Mouse (Mus musculus) liver, embryonic 11.5 days (tissue): Measurements from ENCODE around the gene Gm42906. TPM values are rescaled to one million over a fixed set of nuclear protein-coding genes. Genes with fewer than 3 reads are reported as not detected.

ENCODE experiments used
- ATAC-seq: fragments of 200-750 bp; cut with Nextera tagmentation; replicated peaks from 2 replicates; pipeline ENCODE4 v1.8.0; 2017; ENCODE audit warnings: moderate number of reproducible peaks, mild to moderate bottlenecking, moderate TSS enrichment, moderate library complexity; ENCODE audit not compliant: low FRiP score
- DNase-seq: peaks from one replicate; pipeline ENCODE4 v3.0.0-alpha.2; 2017; ENCODE audit warnings: low spot score
- H3K27ac ChIP-seq: fragments of 300-500 bp; sonication (generic); 2 replicates; pipeline ENCODE4 v1.5.1; 2014; ENCODE audit warnings: mild to moderate bottlenecking, low read depth, low read length, control low read depth
- H3K27me3 ChIP-seq: fragments of 300-500 bp; sonication (generic); replicated peaks from 2 replicates; pipeline ENCODE4 v1.6.1; 2014; ENCODE audit warnings: low read length, mixed read lengths; ENCODE audit not compliant: control insufficient read depth, insufficient read depth
- H3K36me3 ChIP-seq: fragments of 300-500 bp; sonication (generic); 2 replicates; pipeline ENCODE4 v1.6.1; 2014; ENCODE audit warnings: mild to moderate bottlenecking, low read length, moderate library complexity, mixed read lengths; ENCODE audit not compliant: control insufficient read depth, insufficient read depth
- H3K4me1 ChIP-seq: fragments of 300-500 bp; sonication (generic); replicated peaks from 2 replicates; pipeline ENCODE4 v1.6.1; 2014; ENCODE audit warnings: low read length, mixed read lengths; ENCODE audit not compliant: control insufficient read depth, insufficient read depth
- H3K4me2 ChIP-seq: fragments of 300-500 bp; sonication (generic); 2 replicates; pipeline ENCODE4 v1.6.1; 2014; ENCODE audit warnings: mild to moderate bottlenecking, control low read depth, moderate library complexity
- H3K4me3 ChIP-seq: fragments of 300-500 bp; sonication (generic); 2 replicates; pipeline ENCODE4 v1.5.1; 2014; ENCODE audit warnings: low read depth, low read length, control low read depth
- H3K9ac ChIP-seq: fragments of 300-500 bp; sonication (generic); 2 replicates; pipeline ENCODE4 v1.6.1; 2014; ENCODE audit warnings: low read depth, low read length, control low read depth
- H3K9me3 ChIP-seq: fragments of 300-500 bp; sonication (generic); 2 replicates; pipeline ENCODE4 v1.6.1; 2016; ENCODE audit warnings: low read length, inconsistent platforms, mixed read lengths; ENCODE audit not compliant: control insufficient read depth
- WGBS: fragments of 180-500 bp; shearing (Covaris S2); extraction: QIAGEN DNeasy Blood & Tissue Kit; methylation state at CpG from one replicate; pipeline ENCODE4 v1.1.7; 2014; 5-methylcytosine and 5-hydroxymethylcytosine counted together
- polyA plus RNA-seq: library from polyadenylated mRNA; unstranded; fragments of >200 nt; fragmentation: Nextera tagmentation; extraction: Ambion mirVana; gene quantifications from 2 replicates; pipeline ENCODE4 v1.2.1, GENCODE M21; 2014

Gene Gm42906
- polyA plus RNA-seq, 1 experiment from 2014 or later, result not detected

GRCm38 (mm10) chr5:151376931-151377330 is 51.0 kb downstream of the Gm42906 start:
- no peaks in the 10 kb centered on the region for H3K36me3 ChIP-seq
- DNase-seq (no peak), ATAC-seq (no peak)
- H3K27ac ChIP-seq, result no peak overlapping the region
- no peaks in the 10 kb centered on the region for H3K9me3 ChIP-seq
- H3K27me3 ChIP-seq, result no peaks in the 10 kb centered on the region
- H3K4me3 ChIP-seq, result no peak overlapping the region
- no peak overlapping the region for H3K9ac ChIP-seq
- WGBS, result 75% methylated on average over 4 of the region's 4 CpGs
- no peaks in the 10 kb centered on the region for H3K4me1 ChIP-seq
- H3K4me2 ChIP-seq, result no peak overlapping the region

GRCm38 (mm10) chr5:151374825-151375224 is 53.1 kb downstream of the Gm42906 start:
- no peak for ATAC-seq
- no peaks in the 10 kb centered on the region for H3K4me1 ChIP-seq
- WGBS, result 66% methylated on average over 2 of the region's 2 CpGs

GRCm38 (mm10) chr5:151371130-151371529 is 56.8 kb downstream of the Gm42906 start:
- H3K27me3 ChIP-seq, result no peaks in the 10 kb centered on the region
- peaks cover 5% of the 10 kb centered on the region for H3K4me1 ChIP-seq
- H3K36me3 ChIP-seq, result no peaks in the 10 kb centered on the region
- H3K9ac ChIP-seq, result no peak overlapping the region
- H3K4me2 ChIP-seq, result no peak overlapping the region
- H3K27ac ChIP-seq, result no peak overlapping the region
- no peak overlapping the region for H3K4me3 ChIP-seq
- H3K9me3 ChIP-seq, result no peaks in the 10 kb centered on the region
- ATAC-seq (no peak), DNase-seq (no peak)
- WGBS, result 86% methylated on average over 2 of the region's 2 CpGs

More at GRCm38 (mm10) chr5:151374825-151375224, 53.1 kb downstream of the Gm42906 start:
- DNase-seq, result no peak
- Histone ChIP-seq H3K4me2 (no peak overlapping the region), H3K27me3 (no peaks in the 10 kb centered on the region), H3K27ac (no peak overlapping the region), H3K36me3 (no peaks in the 10 kb centered on the region), H3K9me3 (no peaks in the 10 kb centered on the region), H3K9ac (no peak overlapping the region), H3K4me3 (no peak overlapping the region)

GRCm38 (mm10) chr5:151369306-151369721 is 58.6 kb downstream of the Gm42906 start:
- H3K4me1 ChIP-seq, result peaks cover 5% of the 10 kb centered on the region
- H3K27me3 ChIP-seq, result no peaks in the 10 kb centered on the region
- H3K9me3 ChIP-seq, result no peaks in the 10 kb centered on the region
- 36% methylated on average over 5 of the region's 5 CpGs for WGBS
- peak overlapping the region; percentile 96 for H3K9ac ChIP-seq
- no peak for ATAC-seq
- peak overlapping the region; percentile 99 for H3K27ac ChIP-seq
- no peaks in the 10 kb centered on the region for H3K36me3 ChIP-seq
- H3K4me3 ChIP-seq, result peak overlapping the region; percentile 60
- DNase-seq, result no peak
- peak overlapping the region; percentile 80 for H3K4me2 ChIP-seq

- Histone ChIP-seq H3K36me3 (no peaks in the 10 kb centered on the region), H3K9ac (peak overlapping the region; percentile 96), H3K4me3 (peak overlapping the region; percentile 60), H3K4me2 (peak overlapping the region; percentile 80), H3K27me3 (no peaks in the 10 kb centered on the region), H3K9me3 (no peaks in the 10 kb centered on the region), H3K4me1 (peaks cover 5% of the 10 kb centered on the region), H3K27ac (peak overlapping the region; percentile 99)
- DNase-seq, result peak; percentile 100
- peak; percentile 98 for ATAC-seq
- WGBS, result 1% methylated on average over 75 of the region's 75 CpGs
Observed at GRCm38 (mm10) chr5:151368395-151369190, 59.4 kb downstream of the Gm42906 start.

- Histone ChIP-seq H3K36me3 (no peaks in the 10 kb centered on the region), H3K9ac (peak overlapping the region; percentile 76), H3K4me3 (peak overlapping the region; percentile 60), H3K4me1 (peaks cover 5% of the 10 kb centered on the region), H3K4me2 (peak overlapping the region; percentile 80), H3K27me3 (no peaks in the 10 kb centered on the region), H3K9me3 (no peaks in the 10 kb centered on the region), H3K27ac (peak overlapping the region; percentile 99)
- DNase-seq (no peak), ATAC-seq (peak; percentile 19)
- WGBS, result 8% methylated on average over 16 of the region's 16 CpGs
Observed at GRCm38 (mm10) chr5:151367881-151368394, 60.0 kb downstream of the Gm42906 start.

GRCm38 (mm10) chr5:151367317-151367716 is 60.6 kb downstream of the Gm42906 start:
- Histone ChIP-seq H3K4me3 (peak overlapping the region; percentile 60), H3K9ac (peak overlapping the region; percentile 76), H3K9me3 (no peaks in the 10 kb centered on the region), H3K4me2 (peak overlapping the region; percentile 80), H3K4me1 (peaks cover 5% of the 10 kb centered on the region), H3K27me3 (no peaks in the 10 kb centered on the region), H3K36me3 (no peaks in the 10 kb centered on the region), H3K27ac (peak overlapping the region; percentile 99; the same call in 1 of the 2 replicates)
- ATAC-seq (no peak), DNase-seq (no peak)
- WGBS, result 54% methylated on average over 1 of the region's 1 CpGs

- DNase-seq, result no peak
- no peak overlapping the region for H3K9ac ChIP-seq
- H3K4me3 ChIP-seq, result no peak overlapping the region
- H3K4me1 ChIP-seq, result peaks cover 5% of the 10 kb centered on the region
- no peaks in the 10 kb centered on the region for H3K9me3 ChIP-seq
- no peaks in the 10 kb centered on the region for H3K36me3 ChIP-seq
- no peak overlapping the region for H3K27ac ChIP-seq
- H3K27me3 ChIP-seq, result no peaks in the 10 kb centered on the region
- H3K4me2 ChIP-seq, result no peak overlapping the region
- ATAC-seq, result no peak
- 71% methylated on average over 3 of the region's 3 CpGs for whole genome bisulfite sequencing
Observed at GRCm38 (mm10) chr5:151363343-151364000, 64.5 kb downstream of the Gm42906 start.
